Mouse (Mus musculus) lung, embryonic 16.5 days (tissue): ENCODE measurements around the gene Rnf10. TPM values are rescaled to one million over a fixed set of nuclear protein-coding genes. Genes with fewer than 3 reads are reported as not detected.

Experiments used
- ATAC-seq: fragments of 200-750 bp; cut with Nextera tagmentation; 2 replicates; pipeline ENCODE4 v1.8.0; 2017; ENCODE audit warnings: low read depth, mild to moderate bottlenecking, moderate library complexity
- H3K27ac ChIP-seq: fragments of 300-500 bp; sonication (generic); 2 replicates; pipeline ENCODE4 v1.5.1; 2014; ENCODE audit warnings: mild to moderate bottlenecking, control low read depth, low read length
- H3K27me3 ChIP-seq: fragments of 300-500 bp; sonication (generic); 2 replicates; pipeline ENCODE4 v1.6.1; 2014; ENCODE audit warnings: low read depth, low read length, mixed read lengths; ENCODE audit not compliant: control insufficient read depth, insufficient read depth
- H3K36me3 ChIP-seq: fragments of 300-500 bp; sonication (generic); 2 replicates; pipeline ENCODE4 v1.6.1; 2014; ENCODE audit warnings: low read length; ENCODE audit not compliant: control insufficient read depth, insufficient read depth
- H3K4me1 ChIP-seq: fragments of 300-500 bp; sonication (generic); replicated peaks from 2 replicates; pipeline ENCODE4 v1.6.1; 2014; ENCODE audit warnings: low read length, mixed read lengths; ENCODE audit not compliant: control insufficient read depth, insufficient read depth
- H3K4me2 ChIP-seq: fragments of 300-500 bp; sonication (generic); 2 replicates; pipeline ENCODE4 v1.6.1; 2014; ENCODE audit warnings: low read depth, low read length, control low read depth
- H3K4me3 ChIP-seq: fragments of 300-500 bp; sonication (generic); 2 replicates; pipeline ENCODE4 v1.5.1; 2014; ENCODE audit warnings: mild to moderate bottlenecking, low read length, control low read depth
- H3K9ac ChIP-seq: fragments of 300-500 bp; sonication (generic); 2 replicates; pipeline ENCODE4 v1.6.1; 2014; ENCODE audit warnings: low read length, control low read depth
- H3K9me3 ChIP-seq: fragments of 300-500 bp; sonication (generic); 2 replicates; pipeline ENCODE4 v1.6.1; 2016; ENCODE audit warnings: low read length; ENCODE audit not compliant: control insufficient read depth
- WGBS: fragments of 180-500 bp; shearing (Covaris S2); extraction: QIAGEN DNeasy Blood & Tissue Kit; methylation state at CpG from one replicate; pipeline ENCODE4 v1.1.7; 2014; 5-methylcytosine and 5-hydroxymethylcytosine counted together
- polyA plus RNA-seq: library from polyadenylated mRNA; unstranded; fragments of >200 nt; fragmentation: Nextera tagmentation; extraction: Ambion mirVana; gene quantifications from 2 replicates; pipeline ENCODE4 v1.2.1, GENCODE M21; 2015

Gene Rnf10
- polyA plus RNA-seq, 1 experiment from 2014 or later, result 115 TPM

- peaks cover 52% of the 10 kb centered on the region for H3K27me3 ChIP-seq
- no peaks in the 10 kb centered on the region for H3K9me3 ChIP-seq
- H3K4me2 ChIP-seq, result peak within 1 kb of the TSS; percentile 100
- H3K4me3 ChIP-seq, result peak within 1 kb of the TSS; percentile 62
- peaks cover 17% of the 10 kb centered on the region for H3K4me1 ChIP-seq
- no peak within 1 kb of the TSS for H3K27ac ChIP-seq
- H3K9ac ChIP-seq, result peak within 1 kb of the TSS; percentile 49
- under 1% methylated on average over 77 of the region's 116 CpGs for WGBS
- ATAC-seq, result peak; percentile 67
- H3K36me3 ChIP-seq, result no peaks in the 10 kb centered on the region
These were observed 78.8 kb downstream of the Rnf10 start, which contains the start of gene Cabp1 for GRCm38 (mm10) chr5:115193669-115194625. Cabp1 (minus strand) TSS chr5:115194381.

- Histone ChIP-seq H3K9me3 (no peaks in the 10 kb centered on the region), H3K27me3 (peaks cover 52% of the 10 kb centered on the region), H3K36me3 (no peaks in the 10 kb centered on the region), H3K4me2 (peak overlapping the region; percentile 100), H3K9ac (peak overlapping the region; percentile 49), H3K27ac (no peak overlapping the region), H3K4me1 (peaks cover 17% of the 10 kb centered on the region), H3K4me3 (peak overlapping the region; percentile 62)
- ATAC-seq, result peak; percentile 45; the same call in 1 of the 2 replicates
- WGBS, result 2% methylated on average over 30 of the region's 34 CpGs
These were observed 79.5 kb downstream of the Rnf10 start for GRCm38 (mm10) chr5:115193226-115193625.

- Histone ChIP-seq H3K4me1 (peaks cover 17% of the 10 kb centered on the region), H3K9ac (no peak overlapping the region), H3K4me3 (peak overlapping the region; percentile 62), H3K27me3 (peaks cover 52% of the 10 kb centered on the region), H3K36me3 (no peaks in the 10 kb centered on the region), H3K9me3 (no peaks in the 10 kb centered on the region), H3K4me2 (peak overlapping the region; percentile 100), H3K27ac (no peak overlapping the region)
- WGBS, result 15% methylated on average over 7 of the region's 7 CpGs
- ATAC-seq, result no peak
These were observed 79.9 kb downstream of the Rnf10 start for GRCm38 (mm10) chr5:115192828-115193195.

GRCm38 (mm10) chr5:115191880-115192827 lies 80.5 kb downstream of the Rnf10 start:
- Histone ChIP-seq H3K9ac (no peak overlapping the region), H3K4me2 (no peak overlapping the region), H3K4me1 (peaks cover 17% of the 10 kb centered on the region), H3K4me3 (no peak overlapping the region), H3K27me3 (peaks cover 52% of the 10 kb centered on the region), H3K36me3 (no peaks in the 10 kb centered on the region), H3K27ac (no peak overlapping the region), H3K9me3 (no peaks in the 10 kb centered on the region)
- no peak for ATAC-seq
- 11% methylated on average over 29 of the region's 29 CpGs for WGBS

Other genes starting within 250 kb of the Rnf10 start
- 23.2 and 25.4 TPM in 2 replicates for gene Gm10401, start 174.6 kb downstream of the Rnf10 start, polyA plus RNA-seq
- 64.5 and 69.2 TPM in 2 replicates for gene Acads, start 153.6 kb downstream of the Rnf10 start, polyA plus RNA-seq
- 34.3 and 35.2 TPM in 2 replicates for gene Unc119b, start 137.9 kb downstream of the Rnf10 start, polyA plus RNA-seq
- gene Mlec, start 114.7 kb downstream of the Rnf10 start, polyA plus RNA-seq, result 58.9 and 62.1 TPM in 2 replicates
- 1.3 and 1.6 TPM in 2 replicates for gene Cabp1, start 78.5 kb downstream of the Rnf10 start, polyA plus RNA-seq
- gene Pop5, start 37.1 kb downstream of the Rnf10 start, polyA plus RNA-seq, result 97.6 and 109 TPM in 2 replicates
- 37.9 and 38.6 TPM in 2 replicates for gene Coq5, start 6.8 kb upstream of the Rnf10 start, polyA plus RNA-seq
- 1,463 and 1,496 TPM in 2 replicates for gene Dynll1, start 28.1 kb upstream of the Rnf10 start, polyA plus RNA-seq
- 157 and 223 TPM in 2 replicates for gene Srsf9, start 54.3 kb upstream of the Rnf10 start, polyA plus RNA-seq
- gene Gatc, start 68.3 kb upstream of the Rnf10 start, polyA plus RNA-seq, result 25.5 and 27.5 TPM in 2 replicates
- gene Triap1, start 68.3 kb upstream of the Rnf10 start, polyA plus RNA-seq, result 59.2 and 61.4 TPM in 2 replicates
- 920 and 937 TPM in 2 replicates for gene Cox6a1, start 76.1 kb upstream of the Rnf10 start, polyA plus RNA-seq
- gene Msi1, start 156.7 kb upstream of the Rnf10 start, polyA plus RNA-seq, result 3.9 and 6.0 TPM in 2 replicates
- 9.7 and 9.8 TPM in 2 replicates for gene Pla2g1b, start 193.4 kb upstream of the Rnf10 start, polyA plus RNA-seq
- 28.1 and 31.4 TPM in 2 replicates for gene Sirt4, start 211.8 kb upstream of the Rnf10 start, polyA plus RNA-seq
- 70.1 and 74.4 TPM in 2 replicates for gene Pxn, start 233.8 kb upstream of the Rnf10 start, polyA plus RNA-seq